Mouse (Mus musculus) testis, postnatal 10 days (tissue): ENCODE measurements around the gene Myo16.

Source experiments
- DNase-seq: peaks from one replicate; pipeline ENCODE4 v3.0.0; 2021; ENCODE audit warnings: low spot score

The Myo16 gene

DNA sequence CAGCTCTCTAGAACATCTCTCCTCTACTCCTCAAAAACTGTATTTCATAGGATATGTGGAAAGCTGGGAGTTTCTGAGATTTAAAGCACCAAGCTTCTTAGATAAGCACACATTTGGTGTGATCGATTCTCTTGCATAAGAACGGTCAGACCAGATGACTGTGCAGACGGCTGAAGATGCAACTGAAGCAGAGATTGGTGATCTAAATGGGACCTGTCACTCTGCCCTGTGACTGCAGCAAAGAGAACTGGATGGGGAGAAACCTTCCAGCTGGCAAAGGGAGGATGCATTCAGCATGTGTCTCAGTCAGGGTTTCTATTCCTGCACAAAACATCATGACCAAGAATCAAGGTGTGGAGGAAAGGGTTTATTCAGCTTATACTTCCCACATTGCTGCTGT, 318.7 kb downstream of the Myo16 start:
- DNase-seq = no peak

DNA sequence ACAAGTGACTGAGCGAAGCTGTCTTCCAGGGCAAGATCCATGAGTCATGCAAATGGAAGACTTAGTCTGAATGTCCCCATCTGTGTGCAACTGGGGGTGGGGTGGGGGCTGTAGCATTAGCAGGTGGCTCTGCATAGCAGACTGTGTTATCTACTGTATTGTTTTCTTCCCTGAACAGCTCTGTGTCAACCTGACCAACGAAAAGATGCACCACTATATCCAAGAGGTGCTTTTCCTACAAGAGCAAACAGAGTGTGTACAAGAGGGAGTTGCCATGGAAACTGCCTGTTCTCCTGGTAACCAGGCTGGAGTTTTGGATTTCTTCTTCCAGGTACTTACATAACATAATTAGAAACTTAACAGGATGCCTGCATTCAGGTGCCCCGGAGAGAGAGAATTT, 320.7 kb downstream of the Myo16 start:
- no peak for DNase-seq

DNA sequence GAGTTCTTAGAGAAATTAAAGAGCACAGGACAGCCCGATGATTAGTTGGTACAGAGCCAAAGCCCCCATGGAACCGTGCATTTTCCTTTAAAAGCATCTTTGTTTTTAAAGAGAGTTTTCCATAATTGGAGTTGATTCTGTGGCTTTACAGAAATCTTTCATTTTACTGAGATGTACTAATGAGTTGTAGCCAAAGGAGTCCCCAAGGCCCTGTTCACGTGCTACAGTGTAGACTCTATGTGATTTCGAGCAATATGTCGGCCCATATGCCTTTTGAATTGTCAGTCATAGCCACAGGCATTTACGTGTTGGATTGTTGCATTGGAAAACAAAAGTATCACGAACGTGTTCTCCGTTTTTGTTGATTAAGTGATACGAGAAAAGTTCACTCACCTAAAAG, 325.3 kb downstream of the Myo16 start:
- no peak for DNase-seq

DNA sequence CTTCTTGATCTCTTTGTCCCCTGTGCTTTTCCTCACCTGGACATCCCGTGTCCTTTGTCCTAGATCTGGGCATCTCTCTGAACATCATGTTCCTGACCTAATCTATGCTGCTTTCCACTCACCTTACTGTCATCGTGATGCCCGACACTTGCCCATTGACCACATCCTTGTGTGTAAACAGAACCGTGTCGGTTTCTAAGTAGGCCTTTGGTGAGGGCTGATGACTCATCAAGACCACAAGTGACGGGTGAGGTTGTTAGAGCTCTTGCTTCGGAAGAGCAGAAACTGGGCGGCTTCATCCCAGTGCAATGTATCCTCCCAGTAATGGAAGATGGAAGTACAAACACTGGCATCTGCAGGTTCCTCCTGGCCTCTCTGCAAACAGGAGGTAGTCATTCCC, 327.1 kb downstream of the Myo16 start:
- DNase-seq = no peak

DNA sequence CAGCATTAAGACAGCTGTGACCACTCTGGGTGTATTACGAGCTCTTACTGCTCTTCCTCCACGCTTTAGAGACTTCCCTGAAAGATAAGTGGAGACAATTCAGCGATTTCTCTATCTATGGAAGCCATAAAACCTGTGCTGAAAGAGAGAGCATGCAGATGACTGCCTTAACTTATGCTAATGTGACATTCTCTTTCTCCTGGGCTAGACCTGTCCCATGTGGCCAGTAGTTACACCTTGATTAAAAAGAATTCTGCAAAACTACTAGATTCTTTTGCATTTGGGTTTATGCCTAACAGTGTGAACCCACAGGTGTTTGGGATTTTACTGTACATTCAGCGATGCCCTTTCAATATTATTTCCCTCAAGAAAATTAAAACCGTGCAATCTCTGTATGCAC, 328.4 kb downstream of the Myo16 start:
- DNase-seq = no peak

DNA sequence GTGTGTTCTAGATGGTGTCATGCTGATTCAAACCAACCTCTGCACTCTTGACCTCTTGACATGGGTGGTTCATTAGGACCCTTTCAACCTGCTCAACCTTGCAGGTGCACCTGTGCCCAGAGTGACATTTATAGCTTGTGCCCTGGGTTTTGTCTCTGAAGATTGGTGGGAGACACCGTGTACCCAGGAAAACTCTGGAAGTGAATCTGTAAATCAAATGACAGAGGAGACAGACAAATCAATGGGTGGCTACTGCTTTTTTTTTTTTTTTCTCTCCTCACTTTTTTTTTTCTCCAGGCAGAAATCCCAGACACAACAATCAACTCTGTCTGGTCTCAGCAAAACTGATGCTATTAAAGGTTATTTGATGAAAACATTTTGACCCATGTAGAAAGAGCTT, 329.2 kb downstream of the Myo16 start:
- DNase-seq = no peak

DNA sequence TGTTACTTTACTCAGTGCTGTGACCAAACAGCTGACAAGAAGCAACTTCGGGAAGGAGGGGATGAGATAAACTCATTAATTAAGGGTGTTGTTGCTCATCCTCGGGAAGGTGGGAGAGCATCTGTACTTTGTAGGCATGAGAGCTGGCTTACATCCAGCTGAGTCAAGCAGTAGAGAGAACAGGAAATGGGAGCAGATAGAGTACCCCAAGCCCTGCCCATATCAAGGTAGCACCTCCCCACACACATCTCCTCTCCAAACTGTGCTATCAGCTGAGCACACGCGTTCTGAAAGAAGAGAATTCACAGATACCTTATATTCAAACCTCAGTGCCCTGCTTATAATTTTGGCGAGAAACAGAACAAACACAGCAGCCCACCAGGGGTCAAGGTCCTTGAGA, 330.1 kb downstream of the Myo16 start:
- no peak for DNase-seq

DNA sequence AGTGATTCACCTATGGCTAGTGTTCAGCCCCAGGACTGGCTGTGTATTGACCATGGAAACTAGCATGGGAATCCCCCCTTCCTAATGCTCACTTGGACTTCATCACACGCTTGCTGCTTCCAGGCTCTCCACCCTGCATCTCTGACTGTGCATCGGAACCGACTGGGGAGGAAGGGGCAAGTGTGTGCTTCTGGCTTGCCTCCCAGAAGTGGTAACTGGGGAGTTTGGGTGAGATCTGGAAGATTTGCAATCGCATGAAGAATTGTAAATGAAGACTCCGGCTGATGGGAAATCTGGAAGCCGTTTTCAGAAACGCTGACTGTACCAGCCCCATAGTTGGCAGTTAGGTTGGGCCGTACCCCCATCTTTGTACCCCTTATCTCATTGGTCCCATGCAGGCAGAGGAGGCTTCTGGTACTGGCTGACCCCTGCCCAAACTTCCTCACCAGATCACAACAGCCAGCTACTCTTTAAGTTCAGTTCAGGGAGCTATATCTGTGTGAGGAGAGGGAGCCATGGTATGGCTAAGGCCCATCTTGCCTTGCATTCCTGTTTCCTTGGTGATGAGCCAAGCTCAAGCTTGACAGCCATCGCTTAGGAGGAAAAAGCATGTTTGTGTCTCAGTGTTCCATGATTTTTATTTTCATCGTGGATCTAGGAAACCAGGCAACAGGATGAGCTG, 336.2 kb downstream of the Myo16 start:
- DNase-seq = no peak

DNA sequence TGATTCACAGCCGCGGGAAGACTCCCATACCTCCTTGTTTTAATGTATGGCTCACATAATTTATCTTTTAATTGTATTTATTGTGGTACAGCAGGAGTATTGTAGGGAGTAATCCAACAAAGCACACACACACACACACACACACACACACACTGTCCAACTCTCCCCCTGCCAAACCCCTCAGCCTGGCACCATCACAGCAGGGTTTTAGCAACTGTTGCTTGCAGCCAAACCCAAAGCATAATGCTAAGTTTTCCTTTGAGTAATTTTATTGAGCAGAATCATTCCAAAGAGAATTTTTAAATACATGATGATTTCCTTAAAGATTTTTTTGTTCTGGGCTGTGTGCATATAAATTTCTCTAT, 336.7 kb downstream of the Myo16 start:
- no peak for DNase-seq

DNA sequence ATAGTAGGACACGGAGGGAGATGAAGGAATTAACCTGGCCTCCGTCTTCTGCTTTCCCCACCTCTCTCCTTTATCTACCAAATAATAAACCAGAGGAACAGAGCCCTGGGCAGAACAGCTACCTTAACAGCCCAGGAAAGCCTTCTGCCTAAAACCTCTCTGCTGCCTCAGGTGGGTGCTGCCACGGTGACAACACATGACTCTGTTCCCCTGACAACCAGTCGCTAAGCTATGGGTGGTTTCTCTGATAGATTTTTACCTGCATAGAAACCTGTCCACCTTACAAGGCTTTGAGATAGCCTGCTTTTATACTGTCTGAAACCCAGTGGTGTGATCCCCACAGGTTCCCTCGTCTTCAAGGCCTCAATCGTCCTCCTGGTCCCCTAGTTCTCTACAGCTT, 337.2 kb downstream of the Myo16 start:
- no peak for DNase-seq

DNA sequence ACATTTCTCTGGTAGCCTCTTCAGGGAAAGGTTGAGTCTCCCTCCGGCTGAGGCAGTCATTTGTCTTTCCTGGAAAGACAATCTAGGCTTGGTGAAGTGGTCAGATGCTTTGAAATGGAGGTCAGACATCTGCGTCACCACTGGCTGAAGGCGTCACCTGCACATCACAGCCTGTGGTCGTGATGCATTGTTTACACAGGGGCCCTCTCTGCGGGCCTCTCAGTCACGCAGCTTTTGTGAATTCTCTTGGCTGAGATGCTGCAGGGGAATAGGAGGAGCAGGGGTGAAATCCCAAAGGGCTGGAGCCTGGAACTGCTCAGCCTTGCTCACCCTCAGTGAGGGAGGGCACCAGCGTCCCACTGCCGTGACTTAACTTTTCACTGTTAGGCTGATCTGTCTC, 346.1 kb downstream of the Myo16 start:
- DNase-seq = no peak

DNA sequence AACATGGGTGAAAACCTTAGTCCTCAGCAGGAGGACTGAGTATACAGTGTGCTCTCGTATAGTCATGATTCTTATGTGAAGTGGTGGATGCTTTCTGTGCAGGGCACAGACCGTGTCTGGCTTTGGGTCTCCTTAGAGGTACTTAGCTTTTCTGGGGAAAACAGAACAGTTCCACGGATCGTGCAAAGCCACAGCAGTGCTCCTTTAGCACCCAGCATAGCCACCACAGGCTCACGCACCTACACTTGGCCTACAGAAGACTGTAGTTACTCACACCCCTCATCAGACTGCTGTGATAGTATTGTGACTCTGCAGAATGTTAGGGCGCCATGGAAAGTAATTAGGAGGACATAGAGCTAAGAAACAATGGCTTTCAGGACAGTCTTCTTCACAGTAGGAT, 346.8 kb downstream of the Myo16 start:
- no peak for DNase-seq

DNA sequence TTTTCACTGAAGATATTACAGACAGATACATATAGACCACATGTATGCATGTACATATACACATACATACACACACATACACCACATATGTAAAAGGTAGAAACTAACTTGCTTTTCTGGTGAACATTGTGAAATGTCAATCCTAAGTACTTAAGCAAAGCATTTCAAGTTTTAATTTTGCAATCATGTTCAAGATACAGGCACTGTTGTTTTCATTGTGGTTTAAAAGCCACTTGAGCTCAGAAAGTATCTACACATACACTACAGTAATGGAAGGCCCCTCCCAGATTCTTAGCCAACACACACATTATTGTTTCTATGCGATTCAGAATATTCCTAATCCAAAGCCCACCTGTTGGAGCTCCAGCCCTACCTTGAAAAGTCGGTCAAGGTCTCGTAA, 348.0 kb downstream of the Myo16 start:
- no peak for DNase-seq

DNA sequence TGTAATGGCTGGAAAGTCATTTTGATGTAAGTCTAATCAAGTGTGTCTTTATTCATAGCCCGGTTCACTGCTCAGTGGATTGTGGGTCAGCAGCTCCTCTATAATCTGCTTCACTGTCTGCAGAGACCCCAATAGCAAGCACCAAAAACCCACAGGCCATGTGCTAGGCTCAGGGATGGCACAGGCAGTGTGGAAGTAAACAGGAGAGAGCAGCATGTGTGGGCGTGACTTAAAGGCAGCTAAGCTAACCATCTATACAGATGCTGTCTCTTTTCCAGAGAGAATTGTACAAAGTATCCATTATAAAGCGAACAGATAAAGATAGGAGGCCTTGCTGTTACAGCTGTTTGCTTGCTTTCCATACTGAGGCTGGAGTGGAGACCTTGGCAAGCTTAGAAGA, 358.4 kb downstream of the Myo16 start:
- DNase-seq = no peak

DNA sequence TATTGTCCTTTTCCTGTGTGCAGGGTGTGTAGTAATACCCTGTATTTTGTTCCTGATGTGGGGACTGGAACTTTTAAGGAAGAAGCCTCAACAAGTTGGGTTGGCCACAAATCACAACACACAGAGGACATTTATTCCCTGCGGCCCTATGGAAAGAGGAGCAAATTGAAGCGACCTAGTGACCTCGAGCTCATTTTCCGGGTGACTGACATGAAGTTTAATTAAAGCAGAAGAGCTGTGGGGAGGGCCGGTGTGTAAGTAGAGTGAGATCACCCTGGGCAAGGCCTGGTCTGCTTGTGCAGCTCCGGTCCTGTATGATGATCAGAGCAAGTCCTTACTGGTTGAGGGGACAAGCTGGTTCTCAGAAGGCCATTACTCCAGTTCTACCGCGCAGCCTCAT, 363.7 kb downstream of the Myo16 start:
- no peak for DNase-seq

DNA sequence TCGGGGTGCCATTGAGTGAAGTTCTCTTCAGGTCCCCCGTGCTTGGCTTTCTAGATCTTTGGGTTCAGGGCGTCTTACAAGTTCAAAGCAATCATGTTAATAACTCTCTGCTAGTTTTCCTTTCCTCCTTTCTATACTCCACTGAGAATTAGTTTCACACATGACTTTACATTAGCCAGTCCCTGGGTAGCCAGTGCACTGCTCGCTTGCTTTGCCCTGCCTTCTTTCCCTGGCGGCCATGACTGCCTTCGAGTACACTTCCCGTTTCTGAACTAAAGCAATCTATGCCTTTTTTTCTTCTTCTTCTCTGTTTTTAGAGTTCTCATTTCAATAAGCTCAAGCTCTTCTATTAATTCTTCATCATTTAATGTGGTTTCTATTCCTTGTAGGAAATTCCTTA, 365.6 kb downstream of the Myo16 start:
- DNase-seq = no peak

DNA sequence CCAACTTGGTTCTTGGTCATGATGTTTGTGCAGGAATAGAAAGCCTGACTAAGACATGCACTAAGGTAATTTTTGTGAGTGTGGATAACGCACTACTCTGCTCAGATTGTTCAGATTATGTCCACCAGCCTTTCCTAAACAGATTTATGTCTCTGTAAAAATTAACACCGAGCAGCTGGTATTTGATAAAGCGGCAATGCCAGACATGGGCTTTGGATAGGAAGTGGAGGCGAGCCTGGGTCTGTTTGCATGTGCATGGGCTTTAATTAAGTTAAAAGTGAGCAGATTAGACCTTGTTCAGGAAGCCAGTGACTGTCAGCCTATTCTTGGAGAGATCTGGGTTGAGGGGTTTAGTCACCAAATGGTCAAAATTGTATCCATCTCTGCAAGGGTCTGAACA, 367.8 kb downstream of the Myo16 start:
- no peak for DNase-seq

DNA sequence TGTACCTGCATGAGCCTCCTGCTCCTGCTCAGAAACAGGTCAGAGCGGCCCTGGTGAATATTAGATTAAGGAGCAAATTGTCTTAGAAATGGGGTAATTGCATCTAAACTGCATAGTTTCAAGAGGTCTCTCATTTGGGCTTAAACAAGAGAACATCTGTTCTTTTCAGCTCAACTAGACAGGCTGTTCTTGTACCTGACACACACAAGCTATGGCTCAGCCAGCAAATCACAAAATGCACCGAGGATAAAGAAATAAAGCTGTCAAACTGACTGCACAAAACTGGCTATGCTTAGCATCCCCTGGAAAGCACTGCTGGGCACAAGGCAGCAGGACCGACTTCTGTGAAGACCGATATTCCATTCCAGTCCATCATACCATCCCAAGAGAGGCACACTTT, 372.0 kb downstream of the Myo16 start:
- no peak for DNase-seq

DNA sequence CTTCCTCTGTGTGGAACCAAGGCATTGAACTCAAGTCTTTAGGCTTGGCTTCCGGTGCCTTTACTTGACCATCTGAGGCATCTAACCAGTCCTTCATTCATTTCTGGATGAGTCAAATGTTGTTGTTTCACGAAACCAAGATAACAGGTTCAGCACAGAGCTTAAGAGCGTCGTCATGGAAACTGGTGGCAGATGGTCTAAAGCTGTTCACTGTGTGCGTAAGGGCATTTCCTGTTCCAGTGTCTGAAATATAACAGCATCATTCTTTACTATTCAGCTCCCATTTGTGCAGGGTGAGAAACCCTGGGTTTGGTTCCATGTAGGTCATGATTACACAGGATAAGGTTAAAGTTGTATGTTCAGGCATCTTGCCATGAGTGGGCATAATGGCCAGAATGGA, 372.9 kb downstream of the Myo16 start:
- no peak for DNase-seq

DNA sequence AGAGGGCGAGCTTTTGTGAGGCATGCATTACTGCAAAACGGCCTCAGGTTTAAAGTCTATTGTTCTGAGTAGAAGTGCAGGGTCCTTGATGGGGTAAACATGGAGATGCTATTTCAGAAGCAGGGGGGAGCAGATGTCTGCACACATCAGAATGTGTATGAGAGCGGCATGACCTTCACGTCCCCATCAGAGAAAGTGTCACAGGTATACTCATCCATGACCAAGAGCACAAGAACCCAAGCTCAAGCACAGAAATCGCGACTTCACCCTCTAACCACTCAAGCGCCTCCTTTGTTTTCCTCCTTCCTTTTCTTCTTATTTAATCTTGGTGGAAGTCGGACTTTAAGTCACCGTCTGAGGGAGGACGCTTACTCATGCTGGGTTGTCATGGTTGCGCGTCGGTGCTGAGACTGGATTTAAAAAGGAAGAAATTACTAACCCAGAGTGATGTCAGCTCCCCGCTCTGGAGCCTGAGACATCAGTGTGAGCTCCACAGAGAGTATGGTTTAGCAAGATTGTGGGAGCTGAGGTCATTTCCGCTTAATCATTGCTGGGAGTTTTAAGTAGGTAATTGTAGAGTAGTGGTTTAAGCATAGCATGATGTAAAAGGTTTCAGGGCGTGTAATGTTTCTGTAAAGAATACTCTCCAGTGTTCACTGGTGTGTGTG, 381.0 kb downstream of the Myo16 start:
- no peak for DNase-seq

DNA sequence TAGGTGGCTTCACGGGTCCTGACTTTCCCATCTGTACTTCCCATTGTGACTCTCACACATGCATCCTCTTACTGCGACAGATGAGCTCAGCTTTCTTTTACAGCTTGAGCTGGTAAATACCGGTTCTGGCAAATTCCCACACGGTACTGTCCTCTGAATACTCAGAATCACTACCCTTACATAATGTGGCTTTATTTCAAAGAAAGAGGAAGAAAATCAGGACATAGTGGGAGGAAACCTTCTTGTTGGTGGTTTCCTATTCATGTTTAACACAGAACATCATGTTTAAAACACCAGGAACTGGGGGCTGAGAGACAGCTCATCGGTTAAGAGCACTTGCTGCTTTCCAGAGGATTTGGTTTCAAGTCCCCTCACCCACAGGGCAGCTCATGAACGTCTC, 384.6 kb downstream of the Myo16 start:
- no peak for DNase-seq

DNA sequence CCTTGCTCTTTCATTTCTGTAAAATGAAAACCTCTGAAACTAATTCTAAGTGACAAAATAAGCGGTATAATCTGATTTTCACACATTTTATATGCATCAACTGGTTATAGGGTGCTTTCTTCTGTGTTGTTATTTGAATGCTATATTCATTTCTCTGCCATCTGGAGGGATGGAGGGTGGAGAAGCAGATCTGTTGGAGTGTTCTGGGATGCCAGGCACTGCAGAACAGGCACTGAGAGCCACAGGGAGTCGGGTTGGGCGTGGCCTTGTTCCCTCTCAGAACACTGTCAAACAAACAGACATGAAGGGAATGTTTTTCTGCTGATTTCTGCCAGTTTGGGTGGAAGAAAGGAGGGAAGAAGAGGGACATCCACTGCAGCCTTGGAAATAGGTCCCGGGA, 386.0 kb downstream of the Myo16 start:
- DNase-seq = no peak

DNA sequence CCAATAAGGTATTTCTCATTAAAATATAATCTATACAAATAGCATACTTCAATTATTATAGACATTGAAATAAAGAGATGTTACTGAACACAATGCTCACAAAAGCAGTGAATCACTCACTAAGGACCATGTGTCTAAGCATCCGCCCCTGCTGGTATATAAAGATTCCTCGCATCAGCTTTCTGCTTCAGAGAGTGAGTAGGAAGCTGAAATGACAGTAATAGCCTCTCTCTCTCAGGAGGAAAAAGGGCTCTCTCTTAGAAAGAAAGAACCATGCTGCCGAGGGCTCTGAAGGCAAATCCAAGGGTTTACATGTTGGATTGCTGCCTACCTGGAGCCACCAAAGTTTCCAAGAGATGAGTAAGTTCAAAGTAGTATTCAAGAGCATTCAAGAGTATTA, 392.2 kb downstream of the Myo16 start:
- no peak for DNase-seq

DNA sequence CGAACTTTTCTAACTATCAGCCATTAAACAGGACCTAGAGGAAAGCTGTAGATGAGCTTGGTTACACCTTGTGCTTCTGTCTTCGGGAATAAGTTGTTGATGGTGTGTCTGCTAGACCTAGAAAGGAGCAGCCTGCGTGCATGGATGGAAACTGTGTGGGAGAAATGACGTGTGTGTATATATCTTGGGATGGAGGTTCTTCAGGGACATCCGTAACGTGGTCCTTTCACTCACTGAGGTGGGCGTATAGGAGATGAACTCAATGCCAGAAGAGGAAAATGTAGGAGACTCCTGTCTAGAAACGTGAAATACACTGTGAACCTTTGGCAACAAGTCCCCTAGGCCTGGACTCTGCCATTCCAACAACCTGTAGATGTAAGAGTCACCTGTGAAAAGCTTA, 392.8 kb downstream of the Myo16 start:
- DNase-seq = no peak
